ENCODE assay signal across 8 mouse cellular contexts in the genomic region with DNA sequence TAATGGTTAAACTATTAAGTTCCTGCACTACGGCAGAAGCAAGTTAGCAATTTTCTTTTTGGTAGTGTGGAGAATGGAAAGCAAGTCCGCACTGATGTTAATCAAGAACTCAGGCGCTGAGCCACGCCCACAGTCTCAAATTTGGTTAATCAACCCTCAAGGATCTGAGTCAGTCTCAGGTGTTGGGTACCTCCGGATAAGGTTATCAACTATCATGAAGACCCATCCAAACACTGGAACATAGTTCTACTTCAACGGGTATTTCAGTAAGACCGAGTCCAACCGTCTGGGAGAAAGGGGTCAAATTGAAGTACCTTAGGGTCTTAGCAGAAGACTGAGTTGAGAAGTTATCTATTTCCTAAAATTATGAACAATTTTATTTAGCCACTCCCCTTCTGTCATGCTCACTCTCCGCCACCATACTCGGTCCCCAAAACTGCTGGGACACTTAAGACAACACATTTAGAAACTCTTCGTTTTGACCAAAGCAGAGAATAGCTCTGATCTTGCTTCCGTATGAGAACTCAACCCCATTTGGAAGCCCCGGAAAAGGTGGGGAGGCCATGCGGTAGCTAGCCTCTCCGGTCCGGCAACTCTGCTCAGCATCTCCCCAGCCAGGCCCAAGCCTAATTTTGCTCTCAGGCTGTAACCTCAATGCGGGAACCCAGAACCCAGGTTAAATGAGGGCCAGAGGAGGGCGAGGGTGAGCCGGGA. TPM values are rescaled to one million over a fixed set of nuclear protein-coding genes. Genes with fewer than 3 reads are reported as not detected.
A peak's percentile ranks its signal among the peaks of the same experiment; 100 is the strongest.
DNase-seq lines count a peak whose midpoint lies in the region; ATAC-seq and TF ChIP-seq lines count a peak whose summit lies in the region.

No protein-coding gene starts in this region.

- peak; percentile 22 for ATAC-seq in forebrain, embryonic 14.5 days
- ATAC-seq in midbrain, embryonic 15.5 days (replicated peaks): peak; percentile 80; the same call in 1 of the 2 replicates

- no peaks in the 10 kb centered on the region for H3K9me3 ChIP-seq in ES-E14 (ENCODE audit: control insufficient read depth, insufficient read depth, low read depth, low read length)
- H3K9me3 ChIP-seq in forebrain, embryonic 14.5 days (replicated peaks; ENCODE audit: control insufficient read depth, low read length): no peaks in the 10 kb centered on the region
- H3K9me3 ChIP-seq in midbrain, embryonic 15.5 days: no peaks in the 10 kb centered on the region

- DNase-seq in cerebellum, adult 2 months: no peak
- no peak for DNase-seq in cerebellum, adult 11-12 months
- no peak for DNase-seq in ES-E14 (ENCODE audit: low read depth, low spot score)
- no peak for DNase-seq in forebrain, embryonic 14.5 days (ENCODE audit: low spot score)
- DNase-seq in kidney, postnatal 14 days: peak; percentile 39
- no peak for DNase-seq in adrenal gland, postnatal 4 days (ENCODE audit: low spot score in 2 of 2)
- DNase-seq in adrenal gland, postnatal 10 days: no peak

- no peak for TF ChIP-seq POLR2A in cerebellum, adult 2 months (IDR thresholded peaks at IDR 0.05; ENCODE audit: borderline replicate concordance, insufficient read depth, low read length)

- peak overlapping the region; percentile 71 for H3K4me2 ChIP-seq in forebrain, embryonic 14.5 days (ENCODE audit: low read length)
- peak overlapping the region; percentile 56 for H3K4me2 ChIP-seq in midbrain, embryonic 15.5 days

- H3K4me3 ChIP-seq in cerebellum, adult 2 months (replicated peaks; ENCODE audit: insufficient read depth, low read depth, low read length): peak overlapping the region; percentile 75
- peak overlapping the region; percentile 76 to 80 for H3K4me3 ChIP-seq in ES-E14 (ENCODE audit: insufficient read depth in 1 of 2, low read depth in 1 of 2, low read length in 2 of 2, poor library complexity in 1 of 2, severe bottlenecking in 1 of 2)
- peak overlapping the region; percentile 75 for H3K4me3 ChIP-seq in forebrain, embryonic 14.5 days (ENCODE audit: low read depth, low read length)
- H3K4me3 ChIP-seq in midbrain, embryonic 15.5 days: peak overlapping the region; percentile 57

- no peak for TF ChIP-seq CTCF in cerebellum, adult 2 months (IDR thresholded peaks at IDR 0.05; ENCODE audit: borderline replicate concordance, insufficient read depth, low read depth, low read length)

- H3K27ac ChIP-seq in cerebellum, adult 2 months (ENCODE audit: insufficient read depth, low read length): peak overlapping the region; percentile 55; the same call in 1 of the 2 replicates
- 0 out of 2 replicates have a peak overlapping the region, but pooled peaks have one; percentile 12 for H3K27ac ChIP-seq in ES-E14 (ENCODE audit: insufficient read depth, low read depth, low read length, poor library complexity, severe bottlenecking)
- H3K27ac ChIP-seq in forebrain, embryonic 14.5 days (ENCODE audit: low read depth, low read length): peak overlapping the region; percentile 78
- H3K27ac ChIP-seq in midbrain, embryonic 15.5 days: peak overlapping the region; percentile 89

- peaks cover 2% of the 10 kb centered on the region; the same call in 1 of the 2 replicates for H3K4me1 ChIP-seq in cerebellum, adult 2 months (ENCODE audit: control insufficient read depth, insufficient read depth, low read length)
- H3K4me1 ChIP-seq in ES-E14 (ENCODE audit: control insufficient read depth in 2 of 2, insufficient read depth in 2 of 2, low read length in 2 of 2, poor library complexity in 1 of 2): peaks cover 2% of the 10 kb centered on the region in 2 experiments; a peak in 2 of 4 replicates
- peaks cover 6% of the 10 kb centered on the region for H3K4me1 ChIP-seq in forebrain, embryonic 14.5 days (ENCODE audit: control insufficient read depth, insufficient read depth, low read length)
- H3K4me1 ChIP-seq in midbrain, embryonic 15.5 days: peaks cover 12% of the 10 kb centered on the region

- in situ Hi-C loops in ES-E14 (cut with MboI; ENCODE audit: low sequenced_read_pairs in 2 of 2, unreplicated experiment in 2 of 2): no loop called here

- H3K9ac ChIP-seq in ES-E14 (ENCODE audit: insufficient read depth, low read depth, low read length, poor library complexity, severe bottlenecking): peak overlapping the region; percentile 83
- H3K9ac ChIP-seq in forebrain, embryonic 14.5 days (ENCODE audit: low read length): peak overlapping the region; percentile 80
- H3K9ac ChIP-seq in midbrain, embryonic 15.5 days: peak overlapping the region; percentile 71

- no peaks in the 10 kb centered on the region for H3K36me3 ChIP-seq in ES-E14 (ENCODE audit: control insufficient read depth, insufficient read depth, low read length, poor library complexity, severe bottlenecking)
- peaks cover 9% of the 10 kb centered on the region for H3K36me3 ChIP-seq in forebrain, embryonic 14.5 days (ENCODE audit: control insufficient read depth, insufficient read depth, low read length)
- H3K36me3 ChIP-seq in midbrain, embryonic 15.5 days (replicated peaks): peaks cover 7% of the 10 kb centered on the region

- 9% methylated on average over 19 of the region's 19 CpGs for WGBS in cerebellum, adult 2 months
- 11% methylated on average over 19 of the region's 19 CpGs for WGBS in forebrain, embryonic 14.5 days
- 12% methylated on average over 19 of the region's 19 CpGs for WGBS in midbrain, embryonic 15.5 days

- H3K27me3 ChIP-seq in cerebellum, adult 2 months (ENCODE audit: control insufficient read depth, insufficient read depth, low read length): no peaks in the 10 kb centered on the region
- no peaks in the 10 kb centered on the region for H3K27me3 ChIP-seq in forebrain, embryonic 14.5 days (replicated peaks; ENCODE audit: control insufficient read depth, insufficient read depth, low read length)
- no peaks in the 10 kb centered on the region for H3K27me3 ChIP-seq in midbrain, embryonic 15.5 days (replicated peaks)

TF ChIP-seq in ES-E14, 5 proteins besides CTCF, POLR2A, EP300 and RAD21:
- no peak for TF ChIP-seq MAFK (IDR thresholded peaks at IDR 0.05; ENCODE audit: insufficient read depth, low read depth, low read length)
- no peak for TF ChIP-seq HCFC1 (IDR thresholded peaks at IDR 0.05; ENCODE audit: borderline replicate concordance, insufficient read depth, low read length)
- no peak for TF ChIP-seq ZC3H11A (IDR thresholded peaks at IDR 0.05; ENCODE audit: borderline replicate concordance, low read depth, low read length)
- no peak for TF ChIP-seq CHD2 (IDR thresholded peaks at IDR 0.05; ENCODE audit: low read depth, low read length)
- TF ChIP-seq ZNF384 (IDR thresholded peaks at IDR 0.05; ENCODE audit: low read depth, low read length): no peak

RNA-seq across cellular contexts. Expression of gene Strada, which starts 9.2 kb away (rescaled TPM):
- polyA plus RNA-seq in cerebellum, adult 2 months (2012; rRNA removed): 58.2 and 65.4 TPM in 2 replicates
- total RNA-seq in ES-E14 (2012; rRNA removed): 14.5 and 24.0 TPM in 2 replicates
- polyA plus RNA-seq in forebrain, embryonic 14.5 days (2014; fragmentation: Nextera tagmentation; extraction: Ambion mirVana): 31.1 and 34.1 TPM in 2 replicates
- polyA plus RNA-seq in midbrain, embryonic 15.5 days (2015; fragmentation: Nextera tagmentation; extraction: Ambion mirVana): 28.1 and 29.1 TPM in 2 replicates
- 10 to 100 TPM; 19.3 to 20.1 TPM for total RNA-seq in adrenal gland, postnatal 4 days (2021)
- total RNA-seq in adrenal gland, postnatal 10 days (2021): 10 to 100 TPM; 12.1 to 16.1 TPM

RNA-seq across cellular contexts. Expression of gene Ccdc47, which starts 23.3 kb away (rescaled TPM):
- 82.4 and 88.8 TPM in 2 replicates for polyA plus RNA-seq in cerebellum, adult 2 months (2012; rRNA removed)
- 82.3 and 91.2 TPM in 2 replicates for total RNA-seq in ES-E14 (2012; rRNA removed)
- 71.0 and 80.1 TPM in 2 replicates for polyA plus RNA-seq in forebrain, embryonic 14.5 days (2014; fragmentation: Nextera tagmentation; extraction: Ambion mirVana)
- polyA plus RNA-seq in midbrain, embryonic 15.5 days (2015; fragmentation: Nextera tagmentation; extraction: Ambion mirVana): 109 and 111 TPM in 2 replicates
- total RNA-seq in adrenal gland, postnatal 4 days (2021): 10 to 100 TPM; 86.3 to 89.6 TPM
- total RNA-seq in adrenal gland, postnatal 10 days (2021): 10 to 100 TPM; 75.9 to 86.3 TPM

RNA-seq across cellular contexts. Expression of gene Ddx42, which starts 23.9 kb away (rescaled TPM):
- polyA plus RNA-seq in cerebellum, adult 2 months (2012; rRNA removed): 45.4 and 45.6 TPM in 2 replicates
- 48.2 and 64.3 TPM in 2 replicates for total RNA-seq in ES-E14 (2012; rRNA removed)
- 65.6 and 75.2 TPM in 2 replicates for polyA plus RNA-seq in forebrain, embryonic 14.5 days (2014; fragmentation: Nextera tagmentation; extraction: Ambion mirVana)
- 89.1 and 93.6 TPM in 2 replicates for polyA plus RNA-seq in midbrain, embryonic 15.5 days (2015; fragmentation: Nextera tagmentation; extraction: Ambion mirVana)
- 10 to 100 TPM; 74.4 to 76.2 TPM for total RNA-seq in adrenal gland, postnatal 4 days (2021)
- 10 to 100 TPM; 49.0 to 54.0 TPM for total RNA-seq in adrenal gland, postnatal 10 days (2021)

RNA-seq across cellular contexts. Expression of gene Limd2, which starts 32.2 kb away (rescaled TPM):
- polyA plus RNA-seq in cerebellum, adult 2 months (2012; rRNA removed): 36.1 and 41.1 TPM in 2 replicates
- total RNA-seq in ES-E14 (2012; rRNA removed): 20.3 and 30.9 TPM in 2 replicates
- polyA plus RNA-seq in forebrain, embryonic 14.5 days (2014; fragmentation: Nextera tagmentation; extraction: Ambion mirVana): 223 and 240 TPM in 2 replicates
- polyA plus RNA-seq in midbrain, embryonic 15.5 days (2015; fragmentation: Nextera tagmentation; extraction: Ambion mirVana): 167 and 179 TPM in 2 replicates
- 10 to 100 TPM; 39.8 to 48.2 TPM for total RNA-seq in adrenal gland, postnatal 4 days (2021)
- total RNA-seq in adrenal gland, postnatal 10 days (2021): 10 to 100 TPM; 40.4 to 43.1 TPM

RNA-seq across cellular contexts. Expression of gene Gm10840, which starts 32.2 kb away (rescaled TPM):
- not detected in 2 replicates for polyA plus RNA-seq in cerebellum, adult 2 months (2012; rRNA removed)
- total RNA-seq in ES-E14 (2012; rRNA removed): not detected in 2 replicates
- polyA plus RNA-seq in forebrain, embryonic 14.5 days (2014; fragmentation: Nextera tagmentation; extraction: Ambion mirVana): not detected in 2 replicates
- 0.72 TPM in 1 of 2 replicates, not detected in the other for polyA plus RNA-seq in midbrain, embryonic 15.5 days (2015; fragmentation: Nextera tagmentation; extraction: Ambion mirVana)
- not detected for total RNA-seq in adrenal gland, postnatal 4 days (2021)
- not detected for total RNA-seq in adrenal gland, postnatal 10 days (2021)

Comparison
In these comparisons a context has a peak if more than half of its experiments do, and no peak if none do; other contexts are left out.
1. H3K27ac ChIP-seq: peak in every context shown above with its lines; median percentile 89 in midbrain, embryonic 15.5 days; 78 in forebrain, embryonic 14.5 days; 55 in cerebellum, adult 2 months; 12 in ES-E14.